Mouse (Mus musculus) liver, embryonic 16.5 days (tissue): ENCODE results near the gene Neurl4. TPM values are rescaled to one million over a fixed set of nuclear protein-coding genes. Genes with fewer than 3 reads are reported as not detected.

Experiments used
- ATAC-seq: fragments of 200-750 bp; cut with Nextera tagmentation; 2 replicates; pipeline ENCODE4 v1.8.0; 2017; ENCODE audit warnings: low read depth, mild to moderate bottlenecking, moderate number of reproducible peaks, moderate library complexity
- H3K27ac ChIP-seq: fragments of 300-500 bp; sonication (generic); 2 replicates; pipeline ENCODE4 v1.5.1; 2014; ENCODE audit warnings: mild to moderate bottlenecking, low read length
- H3K27me3 ChIP-seq: fragments of 300-500 bp; sonication (generic); 2 replicates; pipeline ENCODE4 v1.6.1; 2014; ENCODE audit warnings: low read depth, low read length, mixed read lengths; ENCODE audit not compliant: control insufficient read depth, insufficient read depth
- H3K36me3 ChIP-seq: fragments of 300-500 bp; sonication (generic); 2 replicates; pipeline ENCODE4 v1.6.1; 2014; ENCODE audit warnings: mild to moderate bottlenecking; ENCODE audit not compliant: control insufficient read depth, insufficient read depth
- H3K4me1 ChIP-seq: fragments of 300-500 bp; sonication (generic); 2 replicates; pipeline ENCODE4 v1.6.1; 2014; ENCODE audit warnings: low read depth, low read length, mixed read lengths; ENCODE audit not compliant: control insufficient read depth
- H3K4me2 ChIP-seq: fragments of 300-500 bp; sonication (generic); 2 replicates; pipeline ENCODE4 v1.6.1; 2014; ENCODE audit warnings: low read depth, low read length, mixed read lengths
- H3K4me3 ChIP-seq: fragments of 300-500 bp; sonication (generic); 2 replicates; pipeline ENCODE4 v1.5.1; 2014; ENCODE audit warnings: low read depth, mild to moderate bottlenecking, low read length
- H3K9ac ChIP-seq: fragments of 300-500 bp; sonication (generic); 2 replicates; pipeline ENCODE4 v1.6.1; 2014; ENCODE audit warnings: low read depth, low read length
- H3K9me3 ChIP-seq: fragments of 300-500 bp; sonication (generic); replicated peaks from 2 replicates; pipeline ENCODE4 v1.6.1; 2016; ENCODE audit warnings: low read length; ENCODE audit not compliant: control insufficient read depth
- WGBS: fragments of 180-500 bp; shearing (Covaris S2); extraction: QIAGEN DNeasy Blood & Tissue Kit; methylation state at CpG from one replicate; pipeline ENCODE4 v1.1.7; 2014; ENCODE audit not compliant: insufficient replicate concordance; 5-methylcytosine and 5-hydroxymethylcytosine counted together
- polyA plus RNA-seq: library from polyadenylated mRNA; unstranded; fragments of >200 nt; fragmentation: Nextera tagmentation; extraction: Ambion mirVana; gene quantifications from 2 replicates; pipeline ENCODE4 v1.2.1, GENCODE M21; 2015

The Neurl4 gene
- polyA plus RNA-seq, 1 experiment from 2014 or later, result 2.6 TPM

DNA sequence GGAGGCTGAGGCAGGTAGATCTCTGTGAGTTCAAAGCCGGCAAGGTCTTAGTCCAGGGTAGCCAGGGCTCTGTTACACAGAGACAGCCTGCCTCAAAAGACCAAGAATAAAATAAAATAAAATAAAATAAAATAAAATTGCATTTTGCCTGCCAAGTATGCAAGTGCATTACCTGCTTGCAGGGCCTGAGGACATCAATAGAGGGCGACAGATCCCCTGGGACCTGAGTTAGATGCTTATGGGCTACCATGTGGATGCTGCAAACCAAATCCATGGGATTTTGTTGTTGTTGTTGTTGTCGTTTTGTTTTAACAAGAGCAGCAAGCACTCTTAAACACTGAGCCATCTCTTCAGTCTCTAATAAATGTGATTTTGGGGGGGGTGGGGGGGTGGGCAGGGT is 31.4 kb downstream of the Neurl4 start:
- H3K27me3 ChIP-seq, result peaks cover 31% of the 10 kb centered on the region
- H3K4me3 ChIP-seq, result no peak overlapping the region
- no peaks in the 10 kb centered on the region for H3K9me3 ChIP-seq
- H3K36me3 ChIP-seq, result no peaks in the 10 kb centered on the region
- H3K9ac ChIP-seq, result no peak overlapping the region
- ATAC-seq, result no peak
- peaks cover 25% of the 10 kb centered on the region for H3K4me1 ChIP-seq
- H3K4me2 ChIP-seq, result no peak overlapping the region
- no peak overlapping the region for H3K27ac ChIP-seq
- 24% methylated on average over 3 of the region's 3 CpGs for whole genome bisulfite sequencing

DNA sequence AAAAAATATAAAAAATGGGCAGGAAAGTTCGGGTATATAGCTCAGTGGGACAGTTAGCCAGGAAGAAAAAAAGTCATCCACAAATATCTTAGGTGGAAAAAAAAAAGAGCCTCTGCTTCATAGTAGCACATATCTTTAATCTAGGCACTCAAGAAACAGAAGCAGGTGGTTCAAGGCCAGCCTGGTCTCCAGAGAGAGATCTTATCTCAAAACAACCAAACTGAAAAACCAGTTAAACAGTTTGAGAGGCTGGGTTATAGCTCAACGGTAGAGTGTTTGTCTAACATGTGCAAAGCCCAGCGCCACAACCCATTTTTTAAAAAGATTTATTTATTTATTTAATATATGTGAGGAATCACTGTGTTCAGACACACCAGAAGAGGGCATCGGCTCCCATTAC is 32.2 kb downstream of the Neurl4 start:
- Histone ChIP-seq H3K9me3 (no peaks in the 10 kb centered on the region), H3K9ac (no peak overlapping the region), H3K27ac (no peak overlapping the region), H3K4me2 (no peak overlapping the region), H3K27me3 (peaks cover 39% of the 10 kb centered on the region), H3K4me1 (peaks cover 25% of the 10 kb centered on the region), H3K36me3 (no peaks in the 10 kb centered on the region), H3K4me3 (no peak overlapping the region)
- no peak for ATAC-seq
- WGBS, result 50% methylated on average over 4 of the region's 4 CpGs

DNA sequence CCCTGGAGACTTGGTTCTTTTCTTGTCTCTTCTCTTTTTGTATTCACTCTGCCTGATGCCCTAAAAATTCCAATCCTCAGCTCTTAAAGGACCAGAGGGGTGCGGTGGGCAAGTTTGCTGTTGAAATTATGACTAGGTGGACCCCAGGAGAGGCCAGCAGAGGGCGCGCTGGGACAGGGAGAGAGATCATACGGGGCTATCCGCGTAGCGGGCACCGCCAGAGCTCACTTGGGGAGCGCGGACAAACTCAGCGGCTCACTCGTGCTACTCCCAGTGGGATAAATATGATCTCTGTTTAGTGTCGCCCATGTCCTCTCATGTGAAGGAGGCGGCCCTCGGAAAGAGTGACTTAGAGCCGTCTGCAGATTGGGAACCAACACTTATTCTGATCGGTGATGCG is 33.3 kb downstream of the Neurl4 start:
- Histone ChIP-seq H3K4me3 (peak overlapping the region; percentile 27; the same call in 1 of the 2 replicates), H3K27me3 (peaks cover 49% of the 10 kb centered on the region)

DNA sequence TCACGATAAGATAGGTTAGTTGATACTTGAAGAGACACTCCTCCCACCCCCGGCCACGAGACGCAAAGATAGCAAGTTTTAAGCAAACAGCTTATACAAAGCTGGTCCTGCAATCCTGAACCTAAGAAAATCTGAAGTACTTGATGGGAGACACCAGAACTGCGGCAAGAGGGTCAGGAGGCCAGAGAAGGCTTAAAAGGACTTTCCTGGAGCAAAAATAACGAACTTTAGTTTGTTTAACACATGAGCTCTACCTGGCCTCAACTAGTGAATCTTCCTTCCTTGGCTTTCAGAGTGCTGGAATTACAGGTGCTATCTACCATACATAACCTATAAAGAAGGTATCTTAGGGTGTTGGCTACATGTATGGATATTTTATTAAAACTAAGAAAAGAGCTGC is 33.8 kb downstream of the Neurl4 start:
- ATAC-seq, result no peak
- Histone ChIP-seq H3K36me3 (no peaks in the 10 kb centered on the region), H3K27me3 (peaks cover 52% of the 10 kb centered on the region), H3K4me3 (peak overlapping the region; percentile 27; the same call in 1 of the 2 replicates), H3K9me3 (no peaks in the 10 kb centered on the region), H3K9ac (no peak overlapping the region), H3K4me2 (peak overlapping the region; percentile 95), H3K4me1 (peaks cover 25% of the 10 kb centered on the region), H3K27ac (no peak overlapping the region)
- WGBS, result 11% methylated on average over 6 of the region's 6 CpGs

More for the DNA sequence above, 33.3 kb downstream of the Neurl4 start:
- H3K9me3 ChIP-seq, result no peaks in the 10 kb centered on the region
- H3K4me2 ChIP-seq, result peak overlapping the region; percentile 57
- peak; percentile 62 for ATAC-seq
- 2% methylated on average over 18 of the region's 18 CpGs for WGBS
- H3K27ac ChIP-seq, result no peak overlapping the region
- H3K4me1 ChIP-seq, result peaks cover 25% of the 10 kb centered on the region
- H3K36me3 ChIP-seq, result no peaks in the 10 kb centered on the region
- H3K9ac ChIP-seq, result no peak overlapping the region

DNA sequence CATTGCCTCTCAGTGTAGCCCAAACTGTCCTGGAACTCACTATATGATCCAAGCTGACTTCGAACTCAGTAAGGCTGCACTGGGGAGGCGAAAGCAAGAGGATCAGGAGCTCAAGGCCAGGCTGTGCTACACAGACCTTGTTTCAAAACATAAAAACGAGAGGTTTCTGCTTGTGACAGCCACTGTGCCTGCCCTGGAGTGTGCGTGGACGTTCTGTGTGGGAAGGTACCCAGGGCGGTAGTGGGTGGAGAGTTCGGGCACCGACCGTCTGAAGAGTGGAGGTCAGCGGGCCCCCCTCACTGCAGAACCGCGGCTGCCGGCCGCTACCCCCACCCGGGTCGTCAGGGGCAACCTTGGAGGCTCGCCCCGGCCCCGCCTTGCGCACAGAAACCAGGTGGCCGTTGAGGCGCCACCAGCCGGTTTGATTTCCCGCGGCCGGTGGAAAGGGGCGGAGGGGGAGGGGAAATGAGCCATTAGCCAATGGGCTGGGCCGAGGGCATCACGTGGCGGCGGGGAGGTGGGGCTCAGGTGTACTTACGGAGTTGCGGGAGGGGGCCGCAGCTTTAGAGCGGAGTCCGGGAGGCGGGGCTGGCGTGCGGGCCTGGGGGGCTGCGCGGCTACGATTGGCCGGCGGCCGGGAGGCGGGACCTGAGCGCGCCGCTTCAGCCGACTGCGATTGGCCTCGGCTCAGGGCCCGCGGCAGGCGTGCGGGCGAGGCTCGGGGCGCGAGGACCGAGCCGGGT is 34.4 kb downstream of the Neurl4 start, which contains the start of gene Ybx2:
Gene Ybx2 (plus strand): TSS at position 660 of the 743 bp plus-strand sequence.
- Histone ChIP-seq H3K9me3 (no peaks in the 10 kb centered on the region), H3K4me1 (peaks cover 25% of the 10 kb centered on the region), H3K4me2 (peak within 1 kb of the TSS; percentile 95), H3K27me3 (peaks cover 59% of the 10 kb centered on the region), H3K27ac (no peak within 1 kb of the TSS), H3K4me3 (peak within 1 kb of the TSS; percentile 64), H3K36me3 (no peaks in the 10 kb centered on the region), H3K9ac (peak within 1 kb of the TSS; percentile 54)
- WGBS, result 3% methylated on average over 45 of the region's 62 CpGs
- ATAC-seq, result peak; percentile 81

- H3K4me3 ChIP-seq, result peak overlapping the region; percentile 64
- 1% methylated on average over 29 of the region's 30 CpGs for WGBS
- H3K9me3 ChIP-seq, result no peaks in the 10 kb centered on the region
- H3K36me3 ChIP-seq, result no peaks in the 10 kb centered on the region
- peak overlapping the region; percentile 95 for H3K4me2 ChIP-seq
- peaks cover 25% of the 10 kb centered on the region for H3K4me1 ChIP-seq
- H3K27ac ChIP-seq, result no peak overlapping the region
- H3K27me3 ChIP-seq, result peaks cover 63% of the 10 kb centered on the region
- peak overlapping the region; percentile 54; the same call in 1 of the 2 replicates for H3K9ac ChIP-seq
- ATAC-seq, result no peak
Measured at GRCm38 (mm10) chr11:69936156-69936555, 35.3 kb downstream of the Neurl4 start.

GRCm38 (mm10) chr11:69936714-69937347 is 36.0 kb downstream of the Neurl4 start:
- Histone ChIP-seq H3K9ac (no peak overlapping the region), H3K27ac (no peak overlapping the region), H3K9me3 (no peaks in the 10 kb centered on the region), H3K27me3 (peaks cover 63% of the 10 kb centered on the region), H3K4me2 (no peak overlapping the region), H3K4me1 (peaks cover 25% of the 10 kb centered on the region), H3K4me3 (no peak overlapping the region; the same call in 1 of the 2 replicates), H3K36me3 (no peaks in the 10 kb centered on the region)
- 43% methylated on average over 9 of the region's 9 CpGs for WGBS
- ATAC-seq, result no peak

- H3K27me3 ChIP-seq, result peaks cover 63% of the 10 kb centered on the region
- no peak overlapping the region for H3K4me3 ChIP-seq
- no peak overlapping the region for H3K9ac ChIP-seq
- H3K9me3 ChIP-seq, result no peaks in the 10 kb centered on the region
- H3K27ac ChIP-seq, result no peak overlapping the region
- H3K36me3 ChIP-seq, result no peaks in the 10 kb centered on the region
- no peak for ATAC-seq
- H3K4me1 ChIP-seq, result peaks cover 25% of the 10 kb centered on the region
- H3K4me2 ChIP-seq, result no peak overlapping the region
- 31% methylated on average over 4 of the region's 4 CpGs for WGBS
Measured at GRCm38 (mm10) chr11:69937385-69937784, 36.5 kb downstream of the Neurl4 start.

- no peak for ATAC-seq
- Histone ChIP-seq H3K27ac (no peak overlapping the region), H3K36me3 (no peaks in the 10 kb centered on the region), H3K9ac (no peak overlapping the region), H3K4me1 (peaks cover 25% of the 10 kb centered on the region), H3K4me2 (no peak overlapping the region), H3K9me3 (no peaks in the 10 kb centered on the region), H3K4me3 (no peak overlapping the region), H3K27me3 (peaks cover 67% of the 10 kb centered on the region)
- 63% methylated on average over 5 of the region's 5 CpGs for WGBS
Measured at GRCm38 (mm10) chr11:69937834-69938233, 37.0 kb downstream of the Neurl4 start.
